Mouse (Mus musculus) gastrocnemius, adult 2 months (tissue): Measurements from ENCODE around the gene Tcf23. TPM values are rescaled to one million over a fixed set of nuclear protein-coding genes. Genes with fewer than 3 reads are reported as not detected.
A peak's percentile ranks its signal among the peaks of the same experiment; 100 is the strongest.
"Not testable (repeated sequence)": the region's sequence is repeated elsewhere in the genome, so short reads cannot be mapped to it uniquely, and the experiment has no call there.

Experiments
- DNase-seq: peaks from one replicate; pipeline ENCODE4 v3.0.0; 2022
- H3K27ac ChIP-seq: fragments of 200-600 bp; 2 replicates; pipeline ENCODE4 v1.8.1; 2022; ENCODE audit warnings: mild to moderate bottlenecking
- H3K4me3 ChIP-seq: fragments of 200-600 bp; 2 replicates; pipeline ENCODE4 v1.8.1; 2022; ENCODE audit warnings: mild to moderate bottlenecking, moderate library complexity
- CTCF ChIP-seq: fragments of 200-600 bp; IDR thresholded peaks from 2 replicates; pipeline ENCODE4 v1.8.1; 2022; ENCODE audit warnings: antibody characterized with exemption, mild to moderate bottlenecking, moderate library complexity
- intact Hi-C: fragments of 180-260 bp; cut with DNase I; formaldehyde crosslinking; loops from one replicate; pipeline ENCODE4 v1.15.1; 2025
- total RNA-seq, 2 experiments: library from RNA; stranded (reverse); gene quantifications; 2 replicates each; pipeline ENCODE4 v1.2.3; 2021

Gene Tcf23
- total RNA-seq, 2 experiments from 2014 or later: 0.28 TPM; not detected in 1

GRCm38 (mm10) chr5:30982357-30982756 lies 13.9 kb downstream of the Tcf23 start:
- intact Hi-C loops: no loop called here
- H3K4me3 ChIP-seq: no peak overlapping the region
- DNase-seq: no peak

DNA sequence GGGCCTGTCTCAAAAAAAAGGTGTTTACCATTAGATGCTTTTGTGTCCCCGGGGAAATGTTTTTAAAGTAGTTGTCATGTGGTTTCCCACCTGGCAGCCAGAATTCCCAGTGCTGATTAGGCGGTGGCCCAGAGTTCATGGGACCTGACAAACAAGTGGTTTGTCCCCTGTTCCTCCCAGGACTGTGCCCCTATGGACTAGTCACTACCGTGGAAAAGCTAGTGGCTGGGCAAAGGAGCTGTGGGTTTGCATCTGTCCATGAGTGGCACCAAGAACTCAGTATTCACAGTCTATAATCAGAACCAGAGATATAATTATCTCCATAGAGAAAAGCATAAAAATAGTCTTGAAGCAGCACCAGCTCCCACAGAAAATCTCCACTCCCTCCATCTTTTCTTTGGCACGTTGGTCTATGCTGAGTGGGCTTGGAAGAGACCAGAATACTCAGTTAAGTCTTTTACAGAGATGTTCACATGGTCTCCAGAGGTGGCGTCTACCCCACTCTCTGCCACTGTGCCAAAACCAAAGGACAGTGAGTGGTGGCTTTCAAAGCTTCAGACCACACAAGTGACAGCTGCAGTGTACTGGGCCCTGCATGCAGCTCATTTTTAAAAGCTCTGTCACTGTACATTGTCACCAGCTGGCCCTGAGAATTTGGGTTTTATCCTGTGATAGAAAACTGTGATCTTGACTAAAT lies 24.7 kb downstream of the Tcf23 start:
- no peak for TF ChIP-seq CTCF
- intact Hi-C loops: no loop called here
- DNase-seq: no peak
- no peak overlapping the region for H3K27ac ChIP-seq
- H3K4me3 ChIP-seq: no peak overlapping the region

More at GRCm38 (mm10) chr5:30982357-30982756, 13.9 kb downstream of the Tcf23 start:
- peak; percentile 69 for TF ChIP-seq CTCF
- no peak overlapping the region for H3K27ac ChIP-seq

GRCm38 (mm10) chr5:30994074-30994473 lies 25.6 kb downstream of the Tcf23 start:
- intact Hi-C loops: no loop called here
- Histone ChIP-seq H3K4me3 (no peak overlapping the region), H3K27ac (no peak overlapping the region)
- TF ChIP-seq CTCF: no peak
- DNase-seq: no peak

GRCm38 (mm10) chr5:30994910-30995635 lies 26.6 kb downstream of the Tcf23 start:
- no peak for TF ChIP-seq CTCF
- DNase-seq: no peak
- no peak overlapping the region for H3K4me3 ChIP-seq
- peak overlapping the region; percentile 38 for H3K27ac ChIP-seq
- intact Hi-C loops: no loop called here

DNA sequence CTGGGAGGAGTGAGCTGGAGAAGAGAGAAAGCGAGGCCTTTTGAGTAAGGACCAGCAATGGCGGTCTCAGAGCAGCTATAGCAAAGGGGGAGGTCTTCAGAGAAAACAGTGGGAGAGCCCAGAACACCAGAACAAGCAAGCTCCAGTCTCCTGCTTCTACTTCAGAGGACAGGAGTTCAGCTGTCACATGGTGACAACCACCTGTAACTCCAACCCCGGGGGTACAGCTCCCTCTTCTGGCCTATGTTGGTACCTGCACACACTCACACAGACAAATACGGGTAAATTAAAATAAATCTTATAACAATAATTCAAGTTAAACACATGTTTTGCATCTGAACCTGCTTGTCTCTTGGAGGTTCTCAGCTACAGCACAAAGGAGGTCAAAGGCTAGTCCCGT lies 29.8 kb downstream of the Tcf23 start:
- peak; percentile 56 for DNase-seq
- TF ChIP-seq CTCF: peak; percentile 80
- Histone ChIP-seq H3K27ac (no peak overlapping the region), H3K4me3 (no peak overlapping the region)
- intact Hi-C loops: loop anchor here (1.0 to 2.0 kb wide), 2 partner anchors 68 to 192 kb away; no protein-coding TSS in a partner anchor

GRCm38 (mm10) chr5:30999324-30999723 lies 30.9 kb downstream of the Tcf23 start:
- intact Hi-C loops: loop anchor here (2.0 kb wide), 1 partner anchor 193 kb away; no protein-coding TSS in a partner anchor
- no peak for TF ChIP-seq CTCF
- no peak overlapping the region for H3K27ac ChIP-seq
- no peak overlapping the region for H3K4me3 ChIP-seq
- no peak for DNase-seq

GRCm38 (mm10) chr5:31000122-31000521 lies 31.7 kb downstream of the Tcf23 start:
- TF ChIP-seq CTCF: no peak
- intact Hi-C loops: loop anchor here (10.0 kb wide), 1 partner anchor 295 kb away; no protein-coding TSS in a partner anchor
- no peak overlapping the region for H3K27ac ChIP-seq
- H3K4me3 ChIP-seq: no peak overlapping the region
- no peak for DNase-seq

DNA sequence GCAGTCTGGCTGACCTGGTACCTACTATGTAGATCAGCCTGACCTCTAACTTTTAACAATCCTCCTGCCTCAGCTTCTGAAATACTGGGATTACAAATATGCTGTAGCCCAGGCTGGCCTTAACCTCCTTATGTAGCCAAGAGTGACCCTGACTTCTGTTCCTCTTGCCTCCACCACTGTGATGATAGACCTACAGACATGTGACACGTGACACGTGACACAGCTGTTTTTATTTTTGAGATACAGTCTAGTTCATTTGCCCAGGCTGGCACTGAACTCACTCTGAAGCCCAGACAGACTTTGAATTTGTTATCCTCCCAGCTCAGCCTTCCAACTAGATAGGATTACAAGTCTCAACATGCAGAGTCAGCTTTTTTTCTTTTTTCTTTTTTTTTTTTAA lies 32.5 kb downstream of the Tcf23 start:
- Histone ChIP-seq H3K4me3 (no peak overlapping the region), H3K27ac (peak overlapping the region; percentile 48; the same call in 1 of the 2 replicates)
- no peak for DNase-seq
- intact Hi-C loops: loop anchor here (10.0 kb wide), 1 partner anchor 296 kb away; no protein-coding TSS in a partner anchor
- no peak for TF ChIP-seq CTCF

DNA sequence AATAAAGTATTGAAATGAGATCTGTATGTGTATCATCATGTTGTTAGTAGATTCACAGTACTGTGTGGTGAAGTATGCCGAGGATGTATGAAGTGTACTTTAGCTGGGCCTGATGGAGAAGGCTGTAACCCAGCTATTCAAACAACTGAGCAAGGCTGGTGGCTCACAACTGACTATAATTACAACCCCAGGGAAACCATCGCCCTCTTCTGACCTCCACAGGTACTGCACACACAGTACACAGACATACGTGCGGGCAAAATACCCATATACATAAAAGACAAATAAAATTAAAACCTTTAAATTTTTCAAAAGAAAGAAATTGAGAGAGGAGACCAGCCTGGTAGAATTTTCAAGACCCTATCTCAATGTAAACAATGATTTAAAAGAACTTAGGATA lies 33.1 kb downstream of the Tcf23 start:
- intact Hi-C loops: loop anchor here (10.0 kb wide), 1 partner anchor 297 kb away; no protein-coding TSS in a partner anchor
- Histone ChIP-seq H3K4me3 (no peak overlapping the region), H3K27ac (no peak overlapping the region)
- peak; percentile 40 for TF ChIP-seq CTCF
- no peak for DNase-seq

DNA sequence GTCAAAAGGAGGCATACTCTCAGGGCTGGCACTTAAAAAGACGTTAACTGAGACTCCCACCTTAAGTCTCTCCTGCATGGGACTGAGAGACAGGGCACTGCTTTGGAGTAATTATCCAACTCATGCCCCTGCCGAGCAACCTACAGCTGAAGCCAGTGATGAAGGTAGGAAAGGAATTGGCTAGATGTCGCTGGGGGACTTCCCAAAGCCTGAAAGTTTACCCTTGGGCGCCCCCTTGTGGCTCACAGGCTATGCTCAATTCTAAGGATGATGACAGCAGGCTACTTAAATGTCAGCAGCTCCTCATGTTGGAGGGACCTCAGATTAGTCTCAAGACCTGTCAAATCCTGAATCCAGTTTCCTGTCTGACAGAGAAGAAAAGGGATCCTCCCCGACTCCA lies 35.7 kb downstream of the Tcf23 start:
- TF ChIP-seq CTCF: peak; percentile 93
- no peak overlapping the region for H3K4me3 ChIP-seq
- no peak overlapping the region for H3K27ac ChIP-seq
- intact Hi-C loops: loop anchor here (10.0 kb wide), 1 partner anchor 299 kb away; no protein-coding TSS in a partner anchor
- DNase-seq: peak; percentile 92

DNA sequence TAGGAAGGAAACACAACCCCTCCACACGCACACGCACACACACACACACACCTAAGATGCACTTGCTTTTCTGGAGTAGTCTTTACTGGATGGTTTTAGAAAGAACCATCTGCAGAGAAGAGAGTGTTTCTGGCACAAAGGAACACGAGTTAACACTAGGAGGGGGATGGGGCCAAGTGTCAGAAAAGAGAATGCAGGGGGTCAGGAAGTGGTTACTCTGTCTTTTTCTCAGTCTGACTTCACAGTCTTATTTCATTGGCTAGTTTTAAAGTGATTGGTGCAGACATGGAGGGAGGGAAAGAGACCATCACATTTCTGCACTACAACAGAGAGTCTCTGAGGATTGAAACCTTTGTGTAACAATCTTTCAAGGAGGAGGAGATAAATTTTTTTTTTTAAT lies 44.3 kb downstream of the Tcf23 start:
- intact Hi-C loops: no loop called here
- H3K4me3 ChIP-seq: no peak overlapping the region
- DNase-seq: no peak
- TF ChIP-seq CTCF: no peak
- H3K27ac ChIP-seq: no peak overlapping the region

- TF ChIP-seq CTCF: no peak
- intact Hi-C loops: no loop called here
Measured at GRCm38 (mm10) chr5:31015913-31016312, 47.5 kb downstream of the Tcf23 start.

DNA sequence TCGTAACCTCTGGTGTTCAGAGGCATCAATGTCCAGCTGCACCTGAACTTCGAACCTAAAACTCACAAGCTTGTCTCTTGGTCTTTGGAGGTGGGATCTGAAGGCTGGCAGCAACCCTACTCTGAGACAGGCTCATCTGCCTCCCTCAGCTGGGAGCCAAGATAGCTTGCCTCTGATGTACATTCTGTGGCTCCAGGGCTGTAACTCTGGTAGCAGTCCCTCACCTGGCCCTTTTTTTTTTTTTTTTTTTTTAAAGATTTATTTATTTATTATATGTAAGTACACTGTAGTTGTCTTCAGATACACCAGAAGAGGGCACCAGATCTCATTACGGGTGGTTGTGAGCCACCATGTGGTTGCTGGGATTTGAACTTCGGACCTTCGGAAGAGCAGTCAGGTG lies 53.3 kb downstream of the Tcf23 start:
- not testable (repeated sequence) for H3K27ac ChIP-seq, H3K4me3 ChIP-seq

More at GRCm38 (mm10) chr5:31015913-31016312, 47.5 kb downstream of the Tcf23 start:
- no peak overlapping the region for H3K4me3 ChIP-seq
- H3K27ac ChIP-seq: no peak overlapping the region
- DNase-seq: no peak

More for the DNA sequence above, 53.3 kb downstream of the Tcf23 start:
- intact Hi-C loops, DNase-seq: not testable (repeated sequence)
